Comparison of ENCODE assay signal across 23 mouse cellular contexts in the genomic region with DNA sequence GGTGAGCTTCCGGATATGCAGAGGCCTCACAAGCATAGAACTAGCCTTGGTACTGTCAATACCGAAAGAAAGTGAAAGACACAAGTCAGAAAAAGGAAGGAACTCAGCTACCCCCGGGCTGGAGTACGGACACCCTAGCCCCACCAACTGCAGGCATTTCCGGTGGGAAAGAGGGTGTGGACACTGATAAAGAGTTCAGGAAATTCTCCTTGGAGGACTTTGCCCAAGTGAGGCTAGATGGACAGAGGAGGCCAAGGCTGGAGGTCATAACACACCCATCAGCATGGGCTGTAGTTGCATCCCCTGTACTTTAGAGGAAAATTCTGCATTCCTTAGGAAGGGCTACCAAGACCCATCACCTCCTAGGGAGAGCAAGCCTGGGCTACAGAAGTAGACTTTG.
DNase-seq lines count a peak whose midpoint lies in the region; ATAC-seq and TF ChIP-seq lines count a peak whose summit lies in the region.
"Had no signal": no experiment of that assay in that cellular context is flagged by ENCODE, and none has a peak within 500 bp of the region (broad histone marks: within the 10 kb centered on the region; RNA-seq: fewer than 3 reads in every experiment).

No protein-coding gene starts in this region.

- no peaks in the 10 kb centered on the region for H3K27me3 ChIP-seq in hindbrain, embryonic 10.5 days (ENCODE audit: insufficient read depth, poor library complexity, severe bottlenecking)
- peaks cover 4% of the 10 kb centered on the region; the same call in 1 of the 2 replicates for H3K27me3 ChIP-seq in hindbrain, embryonic 13.5 days
- H3K27me3 ChIP-seq in intestine, embryonic 15.5 days (replicated peaks), result no peaks in the 10 kb centered on the region
- no peaks in the 10 kb centered on the region for H3K27me3 ChIP-seq in liver, postnatal 0 days (ENCODE audit: insufficient read depth, low read length)
- H3K27me3 ChIP-seq: embryonic facial prominence, embryonic 12.5 days; embryonic facial prominence, embryonic 15.5 days; heart, embryonic 13.5 days; hindbrain, embryonic 15.5 days had no signal

- DNase-seq in hindbrain, embryonic 10.5 days (ENCODE audit: low spot score), result no peak
- DNase-seq in heart, postnatal 10 days, result no peak
- no peak for DNase-seq in liver, postnatal 0 days
- DNase-seq: adrenal gland, adult 8-10 months; adrenal gland, postnatal 36 days; cerebellum, adult 18-20 months; cerebellum, adult 9-10 months; cerebellum, postnatal 14 days; forebrain, postnatal 0 days; gastrocnemius, adult 2 months; gastrocnemius, postnatal 14 days; heart, adult 18-20 months; heart, postnatal 36 days; kidney, adult 2 months had no signal

- no peak overlapping the region for H3K4me3 ChIP-seq in hindbrain, embryonic 10.5 days
- no peak overlapping the region for H3K4me3 ChIP-seq in hindbrain, embryonic 13.5 days
- H3K4me3 ChIP-seq in intestine, embryonic 15.5 days (replicated peaks), result no peak overlapping the region
- H3K4me3 ChIP-seq in liver, postnatal 0 days (ENCODE audit: low read depth, low read length), result no peak overlapping the region
- H3K4me3 ChIP-seq: embryonic facial prominence, embryonic 12.5 days; embryonic facial prominence, embryonic 15.5 days; gastrocnemius, adult 2 months; heart, embryonic 13.5 days; hindbrain, embryonic 15.5 days had no signal

- H3K36me3 ChIP-seq in hindbrain, embryonic 10.5 days, result peaks cover 86% of the 10 kb centered on the region
- peaks cover 19% of the 10 kb centered on the region for H3K36me3 ChIP-seq in hindbrain, embryonic 13.5 days
- no peaks in the 10 kb centered on the region for H3K36me3 ChIP-seq in intestine, embryonic 15.5 days
- no peaks in the 10 kb centered on the region for H3K36me3 ChIP-seq in liver, postnatal 0 days (replicated peaks; ENCODE audit: insufficient read depth, low read length)

- WGBS in hindbrain, embryonic 10.5 days, result 85% methylated on average over 5 of the region's 5 CpGs
- 95% methylated on average over 5 of the region's 5 CpGs for WGBS in hindbrain, embryonic 13.5 days
- WGBS in intestine, embryonic 15.5 days, result 70% methylated on average over 5 of the region's 5 CpGs
- 44% methylated on average over 5 of the region's 5 CpGs for WGBS in liver, postnatal 0 days (ENCODE audit: insufficient replicate concordance)

- no peak for ATAC-seq in hindbrain, embryonic 13.5 days (ENCODE audit: low FRiP score)
- ATAC-seq in intestine, embryonic 15.5 days, result peak; percentile 66
- ATAC-seq in megakaryocyte progenitor cell, adult 5-6 weeks (replicated peaks; ENCODE audit: poor library complexity), result peak; percentile 41
- no peak for ATAC-seq in liver, postnatal 0 days
- ATAC-seq: CD4-positive, CD25-positive, alpha-beta regulatory T cell, adult 4 months; forebrain, embryonic 14.5 days; forebrain, postnatal 0 days had no signal

- TF ChIP-seq CTCF in liver, postnatal 0 days (IDR thresholded peaks at IDR 0.05; ENCODE audit: low read depth), result no peak

- H3K4me2 ChIP-seq in hindbrain, embryonic 13.5 days, result no peak overlapping the region
- no peak overlapping the region for H3K4me2 ChIP-seq in intestine, embryonic 15.5 days (replicated peaks)
- H3K4me2 ChIP-seq in liver, postnatal 0 days (ENCODE audit: low read depth, low read length), result no peak overlapping the region
- H3K4me2 ChIP-seq: embryonic facial prominence, embryonic 12.5 days; embryonic facial prominence, embryonic 15.5 days; heart, embryonic 13.5 days; hindbrain, embryonic 15.5 days had no signal

- no peaks in the 10 kb centered on the region for H3K9me3 ChIP-seq in hindbrain, embryonic 10.5 days
- no peaks in the 10 kb centered on the region for H3K9me3 ChIP-seq in hindbrain, embryonic 13.5 days
- H3K9me3 ChIP-seq in intestine, embryonic 15.5 days, result no peaks in the 10 kb centered on the region
- H3K9me3 ChIP-seq in liver, postnatal 0 days (ENCODE audit: low read length), result no peaks in the 10 kb centered on the region
- H3K9me3 ChIP-seq: embryonic facial prominence, embryonic 12.5 days; embryonic facial prominence, embryonic 15.5 days; heart, embryonic 13.5 days; hindbrain, embryonic 15.5 days had no signal

- H3K9ac ChIP-seq in hindbrain, embryonic 13.5 days, result no peak overlapping the region
- no peak overlapping the region for H3K9ac ChIP-seq in intestine, embryonic 15.5 days
- H3K9ac ChIP-seq in liver, postnatal 0 days (replicated peaks), result no peak overlapping the region
- H3K9ac ChIP-seq: embryonic facial prominence, embryonic 12.5 days; embryonic facial prominence, embryonic 15.5 days; forebrain, postnatal 0 days; heart, embryonic 13.5 days; hindbrain, embryonic 15.5 days had no signal

- intact Hi-C loops in heart, postnatal 10 days (cut with DNase I), result no loop called here

- no peak for TF ChIP-seq EP300 in liver, postnatal 0 days (IDR thresholded peaks at IDR 0.05; ENCODE audit: low read depth)

- H3K27ac ChIP-seq in hindbrain, embryonic 10.5 days, result peak overlapping the region; percentile 8; the same call in 1 of the 2 replicates
- H3K27ac ChIP-seq in hindbrain, embryonic 13.5 days, result no peak overlapping the region
- no peak overlapping the region for H3K27ac ChIP-seq in intestine, embryonic 15.5 days
- H3K27ac ChIP-seq in liver, postnatal 0 days (ENCODE audit: low read depth), result no peak overlapping the region
- H3K27ac ChIP-seq: embryonic facial prominence, embryonic 12.5 days; embryonic facial prominence, embryonic 15.5 days; gastrocnemius, adult 2 months; heart, embryonic 13.5 days; hindbrain, embryonic 15.5 days had no signal

- peaks cover 7% of the 10 kb centered on the region for H3K4me1 ChIP-seq in hindbrain, embryonic 10.5 days (replicated peaks)
- H3K4me1 ChIP-seq in hindbrain, embryonic 13.5 days (replicated peaks), result peaks cover 9% of the 10 kb centered on the region; the same call in 1 of the 2 replicates
- H3K4me1 ChIP-seq in intestine, embryonic 15.5 days (replicated peaks), result peaks cover 2% of the 10 kb centered on the region; the same call in 1 of the 2 replicates
- no peaks in the 10 kb centered on the region for H3K4me1 ChIP-seq in liver, postnatal 0 days (ENCODE audit: insufficient read depth)
- H3K4me1 ChIP-seq: embryonic facial prominence, embryonic 15.5 days had no signal

Comparison
In these comparisons a context has a peak if more than half of its experiments do, and no peak if none do; other contexts are left out.
1. ATAC-seq: peak in intestine, embryonic 15.5 days (single experiment) and megakaryocyte progenitor cell, adult 5-6 weeks (single experiment); none in hindbrain, embryonic 13.5 days (single experiment) and liver, postnatal 0 days (single experiment).